Mouse (Mus musculus) liver, embryonic 14.5 days (tissue): ENCODE data around the gene Hsdl2. TPM values are rescaled to one million over a fixed set of nuclear protein-coding genes. Genes with fewer than 3 reads are reported as not detected.
"Not testable (repeated sequence)": the region's sequence is repeated elsewhere in the genome, so short reads cannot be mapped to it uniquely, and the experiment has no call there.

Experiments used
- ATAC-seq: fragments of 200-750 bp; cut with Nextera tagmentation; 2 replicates; pipeline ENCODE4 v1.8.0; 2017; ENCODE audit warnings: moderate number of reproducible peaks, mild to moderate bottlenecking, moderate library complexity; ENCODE audit not compliant: insufficient read depth
- DNase-seq, 3 experiments: peaks; one replicate each; pipeline ENCODE4 v3.0.0-alpha.2; 2012 to 2013; ENCODE audit warnings: low read depth in 3 of 3, low spot score in 3 of 3
- H3K27ac ChIP-seq: fragments of 300-500 bp; sonication (generic); 2 replicates; pipeline ENCODE4 v1.5.1; 2014; ENCODE audit warnings: moderate library complexity, mild to moderate bottlenecking, control low read depth, inconsistent platforms
- H3K27me3 ChIP-seq: fragments of 300-500 bp; sonication (generic); 2 replicates; pipeline ENCODE4 v1.6.1; 2014; ENCODE audit warnings: mild to moderate bottlenecking, low read length, moderate library complexity; ENCODE audit not compliant: control insufficient read depth, insufficient read depth
- H3K36me3 ChIP-seq: fragments of 300-500 bp; sonication (generic); replicated peaks from 2 replicates; pipeline ENCODE4 v1.6.1; 2014; ENCODE audit warnings: low read depth; ENCODE audit not compliant: control insufficient read depth, insufficient read depth
- H3K4me1 ChIP-seq, 2 experiments: fragments of 200-500 bp in 1 of 2; fragments of 300-500 bp in 1 of 2; sonication (generic) in 1 of 2; replicated peaks; 2 replicates each; pipeline ENCODE4 v1.6.1; 2012 to 2014; ENCODE audit warnings: antibody characterized with exemption in 1 of 2, inconsistent platforms in 1 of 2, low read length in 1 of 2; ENCODE audit not compliant: control insufficient read depth in 2 of 2, insufficient read depth in 2 of 2
- H3K4me2 ChIP-seq: fragments of 300-500 bp; sonication (generic); 2 replicates; pipeline ENCODE4 v1.6.1; 2014; ENCODE audit warnings: low read depth, mild to moderate bottlenecking, control low read depth, moderate library complexity
- H3K4me3 ChIP-seq, 2 experiments: fragments of 200-500 bp in 1 of 2; fragments of 300-500 bp in 1 of 2; sonication (generic) in 1 of 2; 2 replicates each; pipeline ENCODE4 v1.5.1; 2012 to 2014; ENCODE audit warnings: low read depth in 2 of 2, low read length in 2 of 2, mild to moderate bottlenecking in 2 of 2, control low read depth in 1 of 2, inconsistent platforms in 1 of 2, moderate library complexity in 1 of 2; ENCODE audit not compliant: insufficient read depth in 1 of 2
- H3K9ac ChIP-seq: fragments of 300-500 bp; sonication (generic); replicated peaks from 2 replicates; pipeline ENCODE4 v1.6.1; 2014; ENCODE audit warnings: mild to moderate bottlenecking, control low read depth, moderate library complexity
- H3K9me3 ChIP-seq: fragments of 300-500 bp; sonication (generic); 2 replicates; pipeline ENCODE4 v1.6.1; 2016; ENCODE audit warnings: low read length, mixed read lengths; ENCODE audit not compliant: control insufficient read depth
- CTCF ChIP-seq: IDR thresholded peaks from 2 replicates; pipeline ENCODE4 v1.5.1; 2016; ENCODE audit warnings: antibody characterized with exemption, low read depth, control low read depth
- EP300 ChIP-seq: IDR thresholded peaks from 2 replicates; pipeline ENCODE4 v1.6.1; 2016; ENCODE audit warnings: antibody characterized with exemption, low read depth
- WGBS: fragments of 180-500 bp; shearing (Covaris S2); extraction: QIAGEN DNeasy Blood & Tissue Kit; methylation state at CpG from one replicate; pipeline ENCODE4 v1.1.7; 2014; ENCODE audit not compliant: insufficient replicate concordance; 5-methylcytosine and 5-hydroxymethylcytosine counted together
- polyA plus RNA-seq, 2 experiments: library from polyadenylated mRNA; depleted of rRNA in 1 of 2; stranded (reverse) in 1 of 2; unstranded in 1 of 2; fragments of >200 nt; fragmentation: Nextera tagmentation in 1 of 2; extraction: Ambion mirVana in 1 of 2; gene quantifications; 2 replicates each; pipeline versions ENCODE4 v1.2.1 to v1.2.3; 2012 to 2014

The Hsdl2 gene
- polyA plus RNA-seq, 2 experiments, result 10.4 to 16.3 TPM

GRCm38 (mm10) chr4:59564128-59564527 lies 17.2 kb upstream of the Hsdl2 start:
- Histone ChIP-seq H3K4me2 (no peak overlapping the region), H3K36me3 (no peaks in the 10 kb centered on the region), H3K27me3 (no peaks in the 10 kb centered on the region; the same call in 1 of the 2 replicates), H3K4me3 (no peak overlapping the region), H3K27ac (no peak overlapping the region), H3K9me3 (no peaks in the 10 kb centered on the region), H3K9ac (no peak overlapping the region), H3K4me1 (peaks cover 7% of the 10 kb centered on the region in 2 experiments)
- TF ChIP-seq EP300 (no peak), CTCF (no peak)
- WGBS, result 56% methylated on average over 3 of the region's 3 CpGs
- DNase-seq, result no peak
- ATAC-seq, result no peak

GRCm38 (mm10) chr4:59565571-59566188 lies 15.7 kb upstream of the Hsdl2 start:
- no peaks in the 10 kb centered on the region for H3K36me3 ChIP-seq
- H3K4me1 ChIP-seq, result peaks cover 7 to 9% of the 10 kb centered on the region in 2 experiments
- DNase-seq (no peak), ATAC-seq (no peak)
- 17% methylated on average over 8 of the region's 8 CpGs for WGBS
- no peak overlapping the region for H3K4me2 ChIP-seq
- no peak for TF ChIP-seq CTCF
- TF ChIP-seq EP300, result no peak
- H3K4me3 ChIP-seq, result no peak overlapping the region
- no peak overlapping the region for H3K9ac ChIP-seq
- H3K27me3 ChIP-seq, result no peaks in the 10 kb centered on the region; the same call in 1 of the 2 replicates
- H3K27ac ChIP-seq, result no peak overlapping the region
- H3K9me3 ChIP-seq, result no peaks in the 10 kb centered on the region

GRCm38 (mm10) chr4:59567576-59568260 lies 13.6 kb upstream of the Hsdl2 start:
- Histone ChIP-seq H3K9ac (no peak overlapping the region), H3K4me2 (no peak overlapping the region), H3K9me3 (no peaks in the 10 kb centered on the region), H3K36me3 (no peaks in the 10 kb centered on the region), H3K27me3 (no peaks in the 10 kb centered on the region; the same call in 1 of the 2 replicates), H3K27ac (no peak overlapping the region), H3K4me3 (no peak overlapping the region), H3K4me1 (peaks cover 8 to 17% of the 10 kb centered on the region in 2 experiments)
- 55% methylated on average over 6 of the region's 6 CpGs for WGBS
- DNase-seq, result no peak
- TF ChIP-seq EP300, result no peak
- no peak for TF ChIP-seq CTCF
- ATAC-seq, result no peak

DNA sequence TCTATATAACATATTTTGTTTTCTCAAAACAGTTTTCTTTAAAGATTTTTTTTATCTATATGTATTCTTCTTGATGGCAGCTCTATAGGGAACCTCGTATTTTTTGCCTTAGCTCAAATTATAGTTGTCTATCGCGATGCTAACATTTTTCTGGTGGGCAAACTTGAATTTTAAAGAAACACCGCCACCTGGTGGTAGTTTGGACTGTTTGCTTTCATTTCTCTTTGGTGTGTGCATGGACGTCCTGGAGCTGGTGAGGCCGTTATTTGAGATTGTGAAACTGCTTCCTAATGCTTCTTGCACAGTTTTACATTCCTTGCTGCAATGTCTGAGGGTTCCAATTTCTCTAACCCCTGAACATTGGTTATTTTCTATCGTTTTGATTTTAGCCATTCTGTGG lies 11.8 kb upstream of the Hsdl2 start:
- Histone ChIP-seq H3K27me3 (no peaks in the 10 kb centered on the region), H3K9me3 (no peaks in the 10 kb centered on the region), H3K4me3 (no peak overlapping the region), H3K9ac (no peak overlapping the region), H3K4me1 (peaks cover 10 to 23% of the 10 kb centered on the region in 2 experiments), H3K36me3 (no peaks in the 10 kb centered on the region), H3K27ac (no peak overlapping the region), H3K4me2 (peak overlapping the region; percentile 36)
- peak; percentile 32; the same call in 1 of the 2 replicates for TF ChIP-seq EP300
- TF ChIP-seq CTCF, result peak; percentile 78
- ATAC-seq (peak; percentile 55; the same call in 1 of the 2 replicates), DNase-seq (peak; percentile 71 to 80 (median 76))
- WGBS, result under 1% methylated on average over 7 of the region's 7 CpGs

- H3K9me3 ChIP-seq, H3K4me3 ChIP-seq, H3K36me3 ChIP-seq, H3K27me3 ChIP-seq, DNase-seq, H3K9ac ChIP-seq, ATAC-seq, H3K4me2 ChIP-seq, H3K27ac ChIP-seq: not testable (repeated sequence)
- H3K4me1 ChIP-seq, result peaks cover 10 to 23% of the 10 kb centered on the region in 2 experiments
- WGBS, result 84% methylated on average over 7 of the region's 8 CpGs
These were observed 10.8 kb upstream of the Hsdl2 start for GRCm38 (mm10) chr4:59570519-59570918.
